Mouse (Mus musculus): ENCODE data around the gene Mrpl18. TPM values are rescaled to one million over a fixed set of nuclear protein-coding genes. Genes with fewer than 3 reads are reported as not detected.
A peak's percentile ranks its signal among the peaks of the same experiment; 100 is the strongest.
"Not testable (repeated sequence)": the region's sequence is repeated elsewhere in the genome, so short reads cannot be mapped to it uniquely, and the experiment has no call there.

The Mrpl18 gene
- polyA plus RNA-seq, 1 experiment from 2014 or later, result 144 TPM

DNA sequence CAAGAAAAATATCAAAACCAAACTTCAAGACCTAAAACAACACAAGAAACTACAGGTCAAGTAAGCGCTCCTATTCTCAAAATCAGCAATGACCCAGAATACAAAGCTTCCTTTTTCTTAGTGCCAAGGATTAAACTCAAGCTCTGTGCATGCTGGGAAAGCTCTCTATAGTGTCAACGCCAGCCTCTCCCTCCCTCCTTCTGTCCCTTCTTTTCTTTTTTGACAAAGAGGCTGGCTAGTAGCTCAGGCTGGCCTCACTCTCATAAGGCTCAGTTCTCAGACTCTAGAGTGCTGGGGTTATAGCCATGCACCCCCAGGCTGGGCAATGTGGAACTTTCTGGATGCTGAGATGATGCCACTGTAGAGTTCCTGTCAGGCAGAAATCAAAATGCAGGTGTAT lies 21.9 kb upstream of the Mrpl18 start:
- no peak overlapping the region for H3K4me3 ChIP-seq
- H3K27me3 ChIP-seq, result no peaks in the 10 kb centered on the region
- ATAC-seq (ENCODE audit: low read depth), result no peak
- H3K27ac ChIP-seq (replicated peaks), result no peak overlapping the region
- no peaks in the 10 kb centered on the region for H3K9me3 ChIP-seq
- H3K4me1 ChIP-seq (replicated peaks), result peaks cover 8% of the 10 kb centered on the region; the same call in 1 of the 2 replicates
- 44% methylated on average over 2 of the region's 2 CpGs for WGBS
- H3K9ac ChIP-seq, result no peak overlapping the region
- H3K36me3 ChIP-seq, result peaks cover 11% of the 10 kb centered on the region
- no peak overlapping the region for H3K4me2 ChIP-seq

- WGBS, result 84% methylated on average over 2 of the region's 2 CpGs
- no peak for ATAC-seq (ENCODE audit: low read depth)
Measured at GRCm38 (mm10) chr17:12937412-12937970, 21.3 kb upstream of the Mrpl18 start.

GRCm38 (mm10) chr17:12935719-12936118 lies 19.6 kb upstream of the Mrpl18 start:
- whole genome bisulfite sequencing, result 67% methylated on average over 4 of the region's 4 CpGs
- no peak for ATAC-seq (ENCODE audit: low read depth)
- peaks cover 8% of the 10 kb centered on the region; the same call in 1 of the 2 replicates for H3K4me1 ChIP-seq (replicated peaks)
- no peak overlapping the region for H3K27ac ChIP-seq (replicated peaks)
- H3K4me3 ChIP-seq, result no peak overlapping the region
- H3K36me3 ChIP-seq, result no peaks in the 10 kb centered on the region
- H3K4me2 ChIP-seq, result no peak overlapping the region
- no peak overlapping the region for H3K9ac ChIP-seq
- no peaks in the 10 kb centered on the region for H3K9me3 ChIP-seq
- H3K27me3 ChIP-seq, result no peaks in the 10 kb centered on the region

More at GRCm38 (mm10) chr17:12937412-12937970, 21.3 kb upstream of the Mrpl18 start:
- no peak overlapping the region for H3K4me2 ChIP-seq
- H3K36me3 ChIP-seq, result peaks cover 5% of the 10 kb centered on the region
- no peaks in the 10 kb centered on the region for H3K27me3 ChIP-seq
- peaks cover 8% of the 10 kb centered on the region; the same call in 1 of the 2 replicates for H3K4me1 ChIP-seq (replicated peaks)
- no peak overlapping the region for H3K4me3 ChIP-seq
- no peak overlapping the region for H3K9ac ChIP-seq
- no peaks in the 10 kb centered on the region for H3K9me3 ChIP-seq
- H3K27ac ChIP-seq (replicated peaks), result no peak overlapping the region

- not testable (repeated sequence) for H3K36me3 ChIP-seq; H3K4me3 ChIP-seq; H3K27me3 ChIP-seq; H3K27ac ChIP-seq (replicated peaks); H3K4me1 ChIP-seq (replicated peaks); H3K4me2 ChIP-seq; ATAC-seq (ENCODE audit: low read depth); H3K9ac ChIP-seq; H3K9me3 ChIP-seq
- WGBS, result 89% methylated on average over 5 of the region's 5 CpGs
Measured at GRCm38 (mm10) chr17:12931576-12931975, 15.4 kb upstream of the Mrpl18 start.

- Histone ChIP-seq H3K27me3 (no peaks in the 10 kb centered on the region), H3K4me2 (no peak overlapping the region), H3K36me3 (peaks cover 64% of the 10 kb centered on the region), H3K9me3 (no peaks in the 10 kb centered on the region), H3K27ac (replicated peaks) (no peak overlapping the region), H3K4me1 (replicated peaks) (no peaks in the 10 kb centered on the region), H3K4me3 (no peak overlapping the region), H3K9ac (no peak overlapping the region)
- 87% methylated on average over 8 of the region's 8 CpGs for WGBS
- ATAC-seq (ENCODE audit: low read depth), result no peak
Measured at GRCm38 (mm10) chr17:12925703-12926180, 9.6 kb upstream of the Mrpl18 start.

DNA sequence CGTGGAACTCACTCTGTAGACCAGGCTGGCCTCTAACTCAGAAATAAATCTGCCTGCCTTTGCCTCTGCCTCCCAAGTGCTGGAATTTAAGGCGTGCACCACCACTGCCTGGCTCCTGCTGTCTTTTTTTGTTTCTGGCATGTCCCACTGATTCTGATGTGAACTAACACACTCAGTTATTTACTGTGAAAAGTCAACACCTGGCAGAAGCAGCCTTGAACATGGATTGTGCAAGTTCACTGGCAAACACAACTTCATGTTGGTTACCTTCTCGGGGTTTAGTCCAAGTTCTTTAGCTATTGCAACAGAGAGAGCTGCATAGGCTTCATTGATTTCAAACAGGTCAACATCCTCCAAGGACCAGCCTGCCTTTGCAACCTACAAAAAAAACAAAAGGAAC lies 8.9 kb upstream of the Mrpl18 start:
- Histone ChIP-seq H3K4me3 (no peak overlapping the region), H3K9ac (no peak overlapping the region), H3K27ac (replicated peaks) (no peak overlapping the region), H3K36me3 (peaks cover 71% of the 10 kb centered on the region), H3K4me2 (no peak overlapping the region), H3K9me3 (no peaks in the 10 kb centered on the region), H3K27me3 (no peaks in the 10 kb centered on the region), H3K4me1 (replicated peaks) (no peaks in the 10 kb centered on the region)
- 92% methylated on average over 3 of the region's 3 CpGs for WGBS
- ATAC-seq (ENCODE audit: low read depth), result no peak

- Histone ChIP-seq H3K9ac (no peak overlapping the region), H3K4me1 (replicated peaks) (peaks cover 12% of the 10 kb centered on the region), H3K9me3 (no peaks in the 10 kb centered on the region), H3K4me3 (no peak overlapping the region), H3K27me3 (no peaks in the 10 kb centered on the region), H3K27ac (replicated peaks) (no peak overlapping the region), H3K4me2 (no peak overlapping the region), H3K36me3 (peaks cover 72% of the 10 kb centered on the region)
- no peak for ATAC-seq (ENCODE audit: low read depth)
- 93% methylated on average over 1 of the region's 1 CpGs for WGBS
Measured at GRCm38 (mm10) chr17:12921073-12921472, 4.9 kb upstream of the Mrpl18 start.

DNA sequence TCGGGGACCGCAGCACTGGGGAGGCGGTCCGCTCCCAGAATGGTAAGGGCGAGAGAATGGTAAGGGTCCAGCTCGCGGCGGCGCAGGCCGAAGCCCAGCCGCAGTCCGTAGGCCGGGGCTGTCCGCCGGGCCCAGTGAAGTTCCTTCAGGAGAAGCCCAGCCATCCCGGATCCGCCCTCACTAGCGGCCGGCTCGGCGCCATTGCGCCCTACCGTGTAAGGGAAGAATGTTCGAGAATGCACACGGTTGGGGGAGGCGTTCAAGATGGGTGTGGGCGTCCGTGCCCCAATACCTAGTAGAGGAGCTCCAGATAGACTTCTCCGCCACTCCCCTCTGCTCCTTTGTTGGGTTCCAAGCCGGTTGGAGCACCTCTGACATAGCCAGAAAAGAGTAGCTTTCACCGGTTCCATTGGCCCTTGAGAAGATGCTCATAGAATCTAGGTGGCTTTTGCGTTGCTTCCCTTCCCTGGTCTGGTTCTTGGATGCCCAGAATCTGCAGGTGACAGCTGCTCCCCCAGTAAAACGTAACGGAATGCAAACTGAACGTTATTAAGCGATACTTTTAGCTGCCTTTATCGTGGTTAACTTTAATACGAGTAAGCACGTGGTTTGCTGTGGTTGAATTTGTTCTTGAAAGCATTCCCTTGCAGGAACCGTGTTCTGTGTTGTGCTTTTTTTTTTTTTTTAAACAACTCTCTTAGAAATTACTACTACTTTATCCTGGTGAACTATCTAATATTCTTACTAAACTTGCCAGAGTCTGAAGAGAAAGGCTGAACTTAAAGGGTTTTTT lies 639 bp upstream of the Mrpl18 start:
- Histone ChIP-seq H3K4me3 (peak overlapping the region; percentile 78), H3K4me1 (replicated peaks) (peaks cover 20% of the 10 kb centered on the region), H3K27ac (replicated peaks) (peak overlapping the region; percentile 84), H3K4me2 (peak overlapping the region; percentile 85), H3K9me3 (no peaks in the 10 kb centered on the region), H3K36me3 (peaks cover 58% of the 10 kb centered on the region), H3K9ac (peak overlapping the region; percentile 92), H3K27me3 (no peaks in the 10 kb centered on the region)
- peak; percentile 59 for ATAC-seq (ENCODE audit: low read depth)
- WGBS, result under 1% methylated on average over 40 of the region's 40 CpGs

- peak; percentile 32 for ATAC-seq (ENCODE audit: low read depth)
- peak within 1 kb of the TSS; percentile 86 for H3K27ac ChIP-seq (replicated peaks)
- peaks cover 20% of the 10 kb centered on the region for H3K4me1 ChIP-seq (replicated peaks)
- peak within 1 kb of the TSS; percentile 78 for H3K4me3 ChIP-seq
- H3K27me3 ChIP-seq, result no peaks in the 10 kb centered on the region
- 1% methylated on average over 18 of the region's 18 CpGs for WGBS
- H3K9me3 ChIP-seq, result no peaks in the 10 kb centered on the region
- H3K36me3 ChIP-seq, result peaks cover 59% of the 10 kb centered on the region
- peak within 1 kb of the TSS; percentile 91 for H3K4me2 ChIP-seq
- peak within 1 kb of the TSS; percentile 92 for H3K9ac ChIP-seq
Measured at GRCm38 (mm10) chr17:12915488-12915880, 661 bp downstream of the Mrpl18 start, which contains the start of gene Tcp1. Gene Tcp1, plus strand, starts transcription at chr17:12915701.

DNA sequence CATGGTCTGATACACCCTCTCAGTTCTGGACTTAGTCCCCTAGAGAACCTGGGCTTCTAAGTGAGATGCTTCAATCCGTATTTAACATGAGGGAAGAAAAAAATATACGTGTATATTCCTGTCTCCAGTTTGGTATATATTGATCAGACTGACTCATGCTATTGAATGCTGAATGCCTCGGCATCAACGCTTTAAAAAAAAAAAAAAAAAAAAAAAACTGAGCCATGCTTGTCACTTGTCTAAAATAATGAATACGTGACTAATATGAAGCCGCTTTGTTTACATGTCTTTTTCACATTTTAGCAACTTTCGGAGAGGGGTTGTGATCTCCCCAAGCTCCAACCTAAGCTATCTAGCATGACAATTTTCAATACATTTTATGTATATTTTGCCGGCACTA lies 5.8 kb downstream of the Mrpl18 start:
- 95% methylated on average over 8 of the region's 8 CpGs for WGBS
- H3K9me3 ChIP-seq, result no peaks in the 10 kb centered on the region
- H3K36me3 ChIP-seq, result peaks cover 60% of the 10 kb centered on the region
- H3K4me2 ChIP-seq, result no peak overlapping the region
- no peak overlapping the region for H3K9ac ChIP-seq
- no peaks in the 10 kb centered on the region for H3K27me3 ChIP-seq
- H3K4me3 ChIP-seq, result no peak overlapping the region
- H3K4me1 ChIP-seq (replicated peaks), result peaks cover 8% of the 10 kb centered on the region
- ATAC-seq (ENCODE audit: low read depth), result no peak
- H3K27ac ChIP-seq (replicated peaks), result no peak overlapping the region

DNA sequence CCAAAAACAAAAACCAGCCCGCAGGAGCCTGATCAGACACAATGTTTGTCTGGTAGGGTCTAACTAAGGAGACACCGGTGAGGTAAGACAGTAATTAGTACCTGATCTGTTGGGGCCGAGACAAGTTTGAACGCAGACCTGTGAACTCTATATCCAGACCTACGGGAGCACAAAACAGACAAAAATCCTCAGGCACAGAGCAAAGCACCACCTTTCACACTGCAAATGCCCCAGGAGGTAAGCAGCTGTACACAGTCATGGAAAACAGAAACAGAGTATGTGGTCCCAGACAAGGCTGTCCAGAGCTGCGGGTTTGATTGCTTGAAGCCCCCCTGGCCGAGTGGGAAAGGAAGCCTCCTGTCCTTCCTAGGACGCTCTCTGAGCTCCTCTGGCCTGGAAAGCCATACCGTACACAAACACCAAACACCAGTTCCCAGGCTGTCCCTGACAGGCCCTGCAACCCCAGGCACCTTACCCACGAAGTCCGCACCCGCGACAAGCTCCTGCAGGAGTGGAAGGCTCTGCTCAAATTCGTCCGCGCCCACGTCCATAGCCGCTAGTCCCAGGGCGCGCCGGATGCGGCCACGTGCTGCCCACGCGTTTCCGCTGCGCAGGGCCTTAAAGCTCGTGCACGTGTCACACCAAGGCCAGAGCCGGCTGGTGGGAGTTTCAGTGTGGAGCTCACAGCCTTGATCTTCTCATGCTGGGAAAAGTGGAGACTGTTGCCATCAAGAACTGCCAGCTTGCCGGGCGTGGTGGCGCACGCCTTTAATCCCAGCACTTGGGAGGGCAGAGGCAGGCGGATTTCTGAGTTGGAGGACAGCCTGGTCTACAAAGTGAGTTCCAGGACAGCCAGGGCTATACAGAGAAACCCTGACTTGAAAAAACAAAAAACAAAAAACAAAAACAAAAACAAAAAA lies 6.5 kb downstream of the Mrpl18 start, which contains the start of gene Pnldc1:
Gene Pnldc1 (minus strand): TSS at position 870 of the 920 bp plus-strand sequence.
- no peaks in the 10 kb centered on the region for H3K9me3 ChIP-seq
- H3K9ac ChIP-seq, result no peak within 1 kb of the TSS
- H3K36me3 ChIP-seq, result peaks cover 68% of the 10 kb centered on the region
- 82% methylated on average over 35 of the region's 35 CpGs for WGBS
- H3K27me3 ChIP-seq, result no peaks in the 10 kb centered on the region
- no peak for ATAC-seq (ENCODE audit: low read depth)
- H3K4me2 ChIP-seq, result no peak within 1 kb of the TSS
- no peak within 1 kb of the TSS for H3K4me3 ChIP-seq
- H3K4me1 ChIP-seq (replicated peaks), result peaks cover under 1% of the 10 kb centered on the region; the same call in 1 of the 2 replicates
- H3K27ac ChIP-seq (replicated peaks), result no peak within 1 kb of the TSS
